Mouse (Mus musculus) small intestine, adult 2 months (tissue): Measurements from ENCODE around the gene Gm29609. TPM values are rescaled to one million over a fixed set of nuclear protein-coding genes. Genes with fewer than 3 reads are reported as not detected.

Source experiments
- H3K27ac ChIP-seq: fragments of 200-500 bp; 2 replicates; pipeline ENCODE4 v1.5.1; 2012; ENCODE audit warnings: low read depth, low read length, control low read depth, inconsistent platforms; ENCODE audit not compliant: insufficient read depth
- H3K27me3 ChIP-seq: fragments of 200-500 bp; 2 replicates; pipeline ENCODE4 v1.6.1; 2012; ENCODE audit warnings: mild to moderate bottlenecking, moderate library complexity, low read length, inconsistent platforms; ENCODE audit not compliant: control insufficient read depth, insufficient read depth
- H3K36me3 ChIP-seq: fragments of 200-500 bp; 2 replicates; pipeline ENCODE4 v1.6.1; 2012; ENCODE audit warnings: mild to moderate bottlenecking, low read length, control low read depth, inconsistent platforms; ENCODE audit not compliant: control insufficient read depth, insufficient read depth
- H3K4me1 ChIP-seq: fragments of 200-500 bp; 2 replicates; pipeline ENCODE4 v1.6.1; 2012; ENCODE audit warnings: low read length, inconsistent platforms, mixed read lengths; ENCODE audit not compliant: control insufficient read depth, insufficient read depth, insufficient read length
- H3K4me3 ChIP-seq: fragments of 200-500 bp; 2 replicates; pipeline ENCODE4 v1.5.1; 2012; ENCODE audit warnings: low read depth, mild to moderate bottlenecking, control low read depth, inconsistent platforms, low read length, moderate library complexity
- CTCF ChIP-seq: fragments of 200-500 bp; IDR thresholded peaks from 2 replicates; pipeline ENCODE4 v1.5.1; 2012; ENCODE audit warnings: low read depth, mild to moderate bottlenecking, control low read depth, inconsistent platforms, low read length, moderate library complexity, mixed read lengths; ENCODE audit not compliant: insufficient replicate concordance, insufficient read length; ENCODE audit errors: extremely low read depth
- POLR2A ChIP-seq: fragments of 200-500 bp; IDR thresholded peaks from 2 replicates; pipeline ENCODE4 v1.6.1; 2012; ENCODE audit warnings: low read depth, mild to moderate bottlenecking, control low read depth, inconsistent platforms, low read length, moderate library complexity
- WGBS: fragments of 180-500 bp; shearing (Covaris S2); methylation state at CpG from one replicate; pipeline ENCODE4 v1.1.7; 2018; 5-methylcytosine and 5-hydroxymethylcytosine counted together
- polyA plus RNA-seq: library from polyadenylated mRNA; depleted of rRNA; stranded (reverse); fragments of >200 nt; gene quantifications from 2 replicates; pipeline ENCODE4 v1.2.3, GENCODE M21; 2012; rRNA removed

Gm29609 gene
- polyA plus RNA-seq = 0.98 and 4.1 TPM in 2 replicates

- WGBS = under 1% methylated on average over 59 of the region's 59 CpGs
- peaks cover 2% of the 10 kb centered on the region; the same call in 1 of the 2 replicates for H3K4me1 ChIP-seq
- TF ChIP-seq CTCF (0 out of 2 replicates have a peak, but pooled peaks have one; percentile 7), POLR2A (peak; percentile 80)
- H3K4me3 ChIP-seq = peak within 1 kb of the TSS; percentile 87
- no peaks in the 10 kb centered on the region for H3K36me3 ChIP-seq
- H3K27ac ChIP-seq = peak within 1 kb of the TSS; percentile 95
- no peaks in the 10 kb centered on the region for H3K27me3 ChIP-seq
Measured at GRCm38 (mm10) chr5:31179766-31180630, at the start of gene Gm29609, which contains the start of gene Gtf3c2. Gene Gm29609 (minus strand): TSS chr5:31179911. Gene Gtf3c2 (minus strand): TSS chr5:31180144.

- no peaks in the 10 kb centered on the region for H3K4me1 ChIP-seq
- H3K27me3 ChIP-seq = no peaks in the 10 kb centered on the region
- TF ChIP-seq POLR2A (no peak), CTCF (no peak)
- no peaks in the 10 kb centered on the region for H3K36me3 ChIP-seq
- H3K4me3 ChIP-seq = no peak overlapping the region
- H3K27ac ChIP-seq = no peak overlapping the region
- WGBS = 62% methylated on average over 1 of the region's 1 CpGs
Measured at GRCm38 (mm10) chr5:31226641-31227040, 46.9 kb upstream of the Gm29609 start.

DNA sequence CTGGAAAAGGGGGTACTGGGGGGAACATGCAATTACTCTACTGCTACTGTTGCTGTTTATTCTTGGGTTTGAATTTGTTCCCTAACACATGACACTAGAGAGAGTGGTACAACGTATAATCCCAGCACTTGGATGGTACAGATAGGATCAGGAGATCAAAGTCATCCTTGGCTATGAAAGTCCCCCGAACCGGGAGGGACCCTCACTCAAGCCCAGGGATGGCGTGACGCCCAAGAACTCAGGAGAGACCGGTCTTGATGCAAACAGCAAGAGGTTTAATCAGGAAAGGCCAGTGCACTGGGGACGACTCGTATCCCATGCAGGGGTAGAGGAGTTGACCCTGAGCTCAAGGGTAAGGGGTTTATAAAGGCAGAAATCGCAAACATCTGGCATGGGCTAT, 43.0 kb upstream of the Gm29609 start:
- WGBS = 97% methylated on average over 9 of the region's 9 CpGs
- H3K4me3 ChIP-seq = no peak overlapping the region
- H3K4me1 ChIP-seq = peaks cover 3% of the 10 kb centered on the region; the same call in 1 of the 2 replicates
- TF ChIP-seq POLR2A = no peak
- H3K27me3 ChIP-seq = no peaks in the 10 kb centered on the region
- H3K27ac ChIP-seq = no peak overlapping the region
- no peaks in the 10 kb centered on the region for H3K36me3 ChIP-seq

DNA sequence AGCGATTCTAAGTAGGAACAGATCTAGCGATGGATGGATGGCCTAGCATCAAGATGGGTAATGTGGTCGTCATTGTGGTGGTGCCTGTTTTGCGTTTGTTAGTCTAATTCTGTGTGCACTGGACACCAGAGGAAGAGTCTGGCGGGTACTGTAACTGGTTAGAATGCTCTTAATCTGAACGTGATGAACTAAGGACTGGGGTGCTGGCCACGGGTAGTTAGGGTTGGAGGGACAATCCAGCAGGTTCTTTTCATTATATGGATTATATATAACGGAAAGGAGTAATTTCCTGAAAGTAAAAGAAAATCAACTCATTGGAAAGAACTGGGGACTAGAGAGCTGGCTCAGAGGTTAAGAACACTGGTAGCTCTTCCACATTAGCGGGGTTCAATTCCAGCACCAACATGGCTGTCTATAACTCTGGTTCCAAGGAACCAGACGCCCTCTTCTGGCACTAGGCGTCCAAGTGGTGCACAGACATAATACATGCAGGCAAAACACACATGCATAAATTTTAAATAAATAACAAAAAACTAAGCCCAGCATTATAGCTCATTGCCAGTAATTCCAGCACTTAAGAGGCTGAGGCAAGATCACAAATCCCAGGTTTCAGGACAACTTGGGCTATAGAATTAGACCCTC, 41.7 kb upstream of the Gm29609 start:
- peak overlapping the region; percentile 50 for H3K27ac ChIP-seq
- TF ChIP-seq CTCF (peak; percentile 23; the same call in 1 of the 2 replicates), POLR2A (no peak)
- WGBS = 21% methylated on average over 11 of the region's 11 CpGs
- H3K4me1 ChIP-seq = peaks cover 3% of the 10 kb centered on the region; the same call in 1 of the 2 replicates
- H3K36me3 ChIP-seq = no peaks in the 10 kb centered on the region
- H3K27me3 ChIP-seq = no peaks in the 10 kb centered on the region
- H3K4me3 ChIP-seq = peak overlapping the region; percentile 84

- under 1% methylated on average over 70 of the region's 70 CpGs for WGBS
- Histone ChIP-seq H3K36me3 (peaks cover under 1% of the 10 kb centered on the region; the same call in 1 of the 2 replicates), H3K27me3 (no peaks in the 10 kb centered on the region), H3K4me3 (peak within 1 kb of the TSS; percentile 84), H3K27ac (peak within 1 kb of the TSS; percentile 70), H3K4me1 (peaks cover 3% of the 10 kb centered on the region; the same call in 1 of the 2 replicates)
- TF ChIP-seq CTCF = peak; percentile 21; the same call in 1 of the 2 replicates
- peak; percentile 79 for TF ChIP-seq POLR2A
Measured at GRCm38 (mm10) chr5:31220448-31221303, 41.0 kb upstream of the Gm29609 start, which contains the start of gene Ppm1g. Gene Ppm1g (minus strand): TSS chr5:31220687.

DNA sequence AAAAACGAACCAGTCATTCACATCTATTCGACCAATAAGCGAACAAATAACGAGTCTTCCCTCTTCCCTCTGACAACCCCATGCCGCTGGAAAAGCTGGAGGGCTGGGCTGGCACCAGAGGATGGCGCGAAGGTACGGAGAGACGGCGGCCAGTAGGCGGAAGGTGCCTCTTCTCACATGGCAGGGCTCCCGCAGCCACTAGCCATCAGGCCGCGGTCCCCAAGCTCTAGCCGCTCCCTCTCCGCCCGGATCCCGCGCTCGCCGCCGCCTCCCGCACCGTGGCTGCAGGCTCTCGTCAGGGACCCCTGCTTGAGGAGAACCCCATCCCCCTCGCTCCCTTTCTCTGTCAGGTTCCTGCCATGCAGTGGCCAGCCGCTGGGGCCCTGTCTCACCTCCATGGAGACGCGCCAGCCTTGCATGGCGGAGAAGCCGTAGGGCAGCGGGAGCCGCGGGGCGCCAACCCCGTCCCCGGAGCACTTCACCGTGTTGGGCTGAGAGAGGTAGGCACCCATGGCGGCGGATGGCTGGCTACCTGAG, 40.3 kb upstream of the Gm29609 start:
- peak overlapping the region; percentile 70 for H3K27ac ChIP-seq
- peaks cover 2% of the 10 kb centered on the region; the same call in 1 of the 2 replicates for H3K36me3 ChIP-seq
- H3K4me1 ChIP-seq = peaks cover 3% of the 10 kb centered on the region; the same call in 1 of the 2 replicates
- H3K4me3 ChIP-seq = peak overlapping the region; percentile 84
- H3K27me3 ChIP-seq = no peaks in the 10 kb centered on the region
- no peak for TF ChIP-seq POLR2A
- no peak for TF ChIP-seq CTCF
- under 1% methylated on average over 40 of the region's 40 CpGs for WGBS
